ENCODE assay signal across 21 mouse cellular contexts in the genomic region with DNA sequence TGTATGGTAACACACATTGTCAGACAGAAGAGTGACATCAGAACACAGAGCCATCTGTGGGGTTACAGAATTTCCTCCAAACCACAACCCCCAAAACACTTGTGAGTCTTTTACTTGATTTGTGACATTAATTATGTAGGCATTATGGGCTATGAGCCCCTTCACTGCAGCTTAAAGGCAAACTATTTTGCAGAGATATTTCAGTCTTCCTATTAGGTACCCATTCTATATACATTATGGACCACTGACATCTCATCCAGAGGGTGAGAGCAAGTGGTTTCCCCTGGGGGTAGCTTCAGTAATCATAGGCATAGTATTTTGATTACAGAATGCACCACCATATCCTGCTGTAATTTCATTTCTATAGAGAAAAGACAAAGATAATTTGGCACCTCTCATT.
"Had no signal": no experiment of that assay in that cellular context is flagged by ENCODE, and none has a peak within 500 bp of the region (broad histone marks: within the 10 kb centered on the region; RNA-seq: fewer than 3 reads in every experiment).

No protein-coding gene starts in this region.

- H3K4me3 ChIP-seq: liver, embryonic 13.5 days; liver, embryonic 15.5 days; lung, embryonic 15.5 days; megakaryocyte, embryonic 14.5 days; midbrain, embryonic 13.5 days; midbrain, embryonic 15.5 days had no signal

- H3K4me2 ChIP-seq: liver, embryonic 13.5 days; liver, embryonic 15.5 days; lung, embryonic 15.5 days; midbrain, embryonic 11.5 days; midbrain, embryonic 13.5 days; midbrain, embryonic 15.5 days had no signal

- H3K36me3 ChIP-seq: liver, embryonic 13.5 days; liver, embryonic 15.5 days; lung, embryonic 15.5 days; midbrain, embryonic 13.5 days; midbrain, embryonic 15.5 days had no signal

- DNase-seq: liver, embryonic 13.5 days; liver, postnatal 0 days; lung, adult 2 months; lung, postnatal 14 days; lung, postnatal 36 days; retina, postnatal 1 day; right cerebral cortex, adult 18-20 months; right cerebral cortex, postnatal 25 days; right cerebral cortex, postnatal 4 days; spleen, adult 18-20 months; thymus, adult 18-20 months; thymus, postnatal 14 days; thymus, postnatal 36 days had no signal

- H3K4me1 ChIP-seq: liver, embryonic 13.5 days; liver, embryonic 15.5 days; lung, embryonic 15.5 days; megakaryocyte, embryonic 14.5 days; midbrain, embryonic 13.5 days; midbrain, embryonic 15.5 days had no signal

- H3K9me3 ChIP-seq: liver, embryonic 13.5 days; liver, embryonic 15.5 days; lung, embryonic 15.5 days; megakaryocyte, embryonic 14.5 days; midbrain, embryonic 13.5 days; midbrain, embryonic 15.5 days had no signal

- H3K27me3 ChIP-seq: liver, embryonic 13.5 days; liver, embryonic 15.5 days; lung, embryonic 15.5 days; megakaryocyte, embryonic 14.5 days; midbrain, embryonic 13.5 days; midbrain, embryonic 15.5 days had no signal

- ATAC-seq: liver, postnatal 0 days; lung, postnatal 0 days; midbrain, embryonic 13.5 days; midbrain, embryonic 15.5 days had no signal

- H3K9ac ChIP-seq: liver, embryonic 13.5 days; liver, embryonic 15.5 days; liver, postnatal 0 days; lung, embryonic 15.5 days; midbrain, embryonic 13.5 days; midbrain, embryonic 15.5 days had no signal

- H3K27ac ChIP-seq: liver, embryonic 13.5 days; liver, embryonic 15.5 days; lung, embryonic 15.5 days; macrophage; midbrain, embryonic 13.5 days; midbrain, embryonic 15.5 days had no signal
